Mouse (Mus musculus) olfactory bulb, adult 2 months (tissue): ENCODE measurements around the gene Rab3ip.

ENCODE experiments used
- CTCF ChIP-seq: fragments of 200-500 bp; IDR thresholded peaks from 2 replicates; pipeline ENCODE4 v1.5.1; 2012; ENCODE audit warnings: low read depth, mild to moderate bottlenecking, low read length, moderate library complexity; ENCODE audit not compliant: insufficient read depth
- POLR2A ChIP-seq: fragments of 200-500 bp; IDR thresholded peaks from 2 replicates; pipeline ENCODE4 v1.6.1; 2012; ENCODE audit warnings: mild to moderate bottlenecking, low read depth, low read length, moderate library complexity; ENCODE audit not compliant: insufficient read depth

- TF ChIP-seq CTCF (no peak), POLR2A (no peak)
Observed at GRCm38 (mm10) chr10:116955191-116955590, 4.6 kb upstream of the Rab3ip start.
